Mouse (Mus musculus): Measurements from ENCODE around the gene Gm13698. TPM values are rescaled to one million over a fixed set of nuclear protein-coding genes. Genes with fewer than 3 reads are reported as not detected.
"Not testable (repeated sequence)": the region's sequence is repeated elsewhere in the genome, so short reads cannot be mapped to it uniquely, and the experiment has no call there.

Gm13698 gene
- total and polyA plus RNA-seq, 2 experiments from 2014 or later: not detected

- not testable (repeated sequence) for H3K9me3 ChIP-seq (ENCODE audit: low read length); H3K4me2 ChIP-seq (ENCODE audit: low read depth, low read length); H3K27ac ChIP-seq; DNase-seq (ENCODE audit: low spot score); H3K4me1 ChIP-seq (ENCODE audit: insufficient read depth, low read length); H3K27me3 ChIP-seq (ENCODE audit: insufficient read depth, low read length); H3K4me3 ChIP-seq (ENCODE audit: low read length); ATAC-seq; H3K36me3 ChIP-seq (ENCODE audit: insufficient read depth, low read length); H3K9ac ChIP-seq (replicated peaks; ENCODE audit: low read length)
- no CpG with 5 or more reads among the region's 6 CpGs for WGBS
These were observed 34.8 kb downstream of the Gm13698 start, which contains the start of gene Gm13691 for GRCm38 (mm10) chr2:83990253-83990652. Gm13691 (plus strand) TSS chr2:83990553.

GRCm38 (mm10) chr2:83993639-83994255 is 38.3 kb downstream of the Gm13698 start:
- not testable (repeated sequence) for DNase-seq (ENCODE audit: low spot score); H3K27ac ChIP-seq; H3K27me3 ChIP-seq (ENCODE audit: insufficient read depth, low read length); H3K9ac ChIP-seq (replicated peaks; ENCODE audit: low read length); ATAC-seq; H3K4me1 ChIP-seq (ENCODE audit: insufficient read depth, low read length); H3K9me3 ChIP-seq (ENCODE audit: low read length); H3K4me2 ChIP-seq (ENCODE audit: low read depth, low read length); H3K36me3 ChIP-seq (ENCODE audit: insufficient read depth, low read length); H3K4me3 ChIP-seq (ENCODE audit: low read length)
- 66% methylated on average over 7 of the region's 9 CpGs for WGBS

GRCm38 (mm10) chr2:83994526-83994925 is 39.0 kb downstream of the Gm13698 start:
- not testable (repeated sequence) for H3K36me3 ChIP-seq (ENCODE audit: insufficient read depth, low read length); H3K27ac ChIP-seq; H3K4me1 ChIP-seq (ENCODE audit: insufficient read depth, low read length); DNase-seq (ENCODE audit: low spot score); H3K4me3 ChIP-seq (ENCODE audit: low read length); H3K9ac ChIP-seq (replicated peaks; ENCODE audit: low read length); H3K27me3 ChIP-seq (ENCODE audit: insufficient read depth, low read length); ATAC-seq; H3K4me2 ChIP-seq (ENCODE audit: low read depth, low read length); H3K9me3 ChIP-seq (ENCODE audit: low read length)
- WGBS: no CpG with 5 or more reads among the region's 3 CpGs

Other genes starting within 250 kb of the Gm13698 start
- 47.4 and 54.0 TPM in 2 replicates for gene Itgav, start 231.3 kb upstream of the Gm13698 start, total RNA-seq (2014; rRNA removed)
- gene Itgav, start 231.3 kb upstream of the Gm13698 start, polyA plus RNA-seq (2015; fragmentation: Nextera tagmentation; extraction: Ambion mirVana): 30.8 and 39.4 TPM in 2 replicates
- 70.3 and 75.5 TPM in 2 replicates for gene Fam171b, start 143.1 kb upstream of the Gm13698 start, total RNA-seq (2014; rRNA removed)
- 69.0 and 72.1 TPM in 2 replicates for gene Fam171b, start 143.1 kb upstream of the Gm13698 start, polyA plus RNA-seq (2015; fragmentation: Nextera tagmentation; extraction: Ambion mirVana)
- not detected in 2 replicates for gene Zswim2, start 14.5 kb upstream of the Gm13698 start, total RNA-seq (2014; rRNA removed)
- not detected in 2 replicates for gene Zswim2, start 14.5 kb upstream of the Gm13698 start, polyA plus RNA-seq (2015; fragmentation: Nextera tagmentation; extraction: Ambion mirVana)
- gene Gm13693, start 5.8 kb downstream of the Gm13698 start, total RNA-seq (2014; rRNA removed): not detected in 2 replicates
- gene Gm13693, start 5.8 kb downstream of the Gm13698 start, polyA plus RNA-seq (2015; fragmentation: Nextera tagmentation; extraction: Ambion mirVana): not detected in 2 replicates
- gene Gm13695, start 11.6 kb downstream of the Gm13698 start, total RNA-seq (2014; rRNA removed): not detected in 2 replicates
- not detected in 2 replicates for gene Gm13695, start 11.6 kb downstream of the Gm13698 start, polyA plus RNA-seq (2015; fragmentation: Nextera tagmentation; extraction: Ambion mirVana)
- gene Gm13696, start 17.4 kb downstream of the Gm13698 start, total RNA-seq (2014; rRNA removed): not detected in 2 replicates
- gene Gm13696, start 17.4 kb downstream of the Gm13698 start, polyA plus RNA-seq (2015; fragmentation: Nextera tagmentation; extraction: Ambion mirVana): not detected in 2 replicates
- not detected in 2 replicates for gene Gm13694, start 23.2 kb downstream of the Gm13698 start, total RNA-seq (2014; rRNA removed)
- gene Gm13694, start 23.2 kb downstream of the Gm13698 start, polyA plus RNA-seq (2015; fragmentation: Nextera tagmentation; extraction: Ambion mirVana): not detected in 2 replicates
- not detected in 2 replicates for gene Gm13697, start 29.1 kb downstream of the Gm13698 start, total RNA-seq (2014; rRNA removed)
- gene Gm13697, start 29.1 kb downstream of the Gm13698 start, polyA plus RNA-seq (2015; fragmentation: Nextera tagmentation; extraction: Ambion mirVana): not detected in 2 replicates
- not detected in 2 replicates for gene Gm13691, start 34.9 kb downstream of the Gm13698 start, total RNA-seq (2014; rRNA removed)
- gene Gm13691, start 34.9 kb downstream of the Gm13698 start, polyA plus RNA-seq (2015; fragmentation: Nextera tagmentation; extraction: Ambion mirVana): not detected in 2 replicates

All from hindbrain, postnatal 0 days (tissue).